Mouse (Mus musculus): ENCODE data around the gene Ptprc. TPM values are rescaled to one million over a fixed set of nuclear protein-coding genes. Genes with fewer than 3 reads are reported as not detected.

Ptprc gene
- polyA plus RNA-seq, 1 experiment = 15.1 TPM

DNA sequence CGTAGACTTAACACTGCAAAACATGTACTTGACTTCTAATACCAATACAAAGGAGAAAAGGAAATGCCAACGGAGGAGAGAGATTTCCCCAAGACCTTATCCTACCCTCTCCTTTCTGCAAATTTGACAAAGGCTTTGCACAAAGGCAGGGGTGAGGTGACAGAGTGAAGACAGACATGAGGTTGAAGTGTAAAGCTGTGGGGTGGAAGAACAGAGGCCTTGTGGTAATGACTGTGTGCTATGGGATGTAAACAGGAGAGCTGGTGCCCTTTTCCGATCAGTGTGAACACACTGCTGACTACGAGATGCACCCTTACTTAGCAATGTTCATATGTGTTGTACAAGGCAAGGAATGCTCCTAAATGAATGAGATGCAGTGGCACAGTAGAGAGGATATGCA lies 12.6 kb upstream of the Ptprc start:
- Histone ChIP-seq H3K36me3 (ENCODE audit: control insufficient read depth, insufficient read depth, low read length) (no peaks in the 10 kb centered on the region), H3K27ac (ENCODE audit: insufficient read depth, low read depth, low read length) (no peak overlapping the region), H3K27me3 (ENCODE audit: control insufficient read depth, insufficient read depth, low read length) (no peaks in the 10 kb centered on the region), H3K4me1 (ENCODE audit: control insufficient read depth, insufficient read depth, insufficient read length, low read length) (peaks cover 3% of the 10 kb centered on the region; the same call in 1 of the 2 replicates), H3K4me3 (ENCODE audit: low read depth, low read length) (no peak overlapping the region)
- TF ChIP-seq POLR2A (IDR thresholded peaks at IDR 0.05; ENCODE audit: low read depth, low read length) = no peak
- TF ChIP-seq CTCF (IDR thresholded peaks at IDR 0.05; ENCODE audit: extremely low read depth, insufficient read length, insufficient replicate concordance, low read depth, low read length) = no peak
- WGBS = 78% methylated on average over 4 of the region's 4 CpGs

DNA sequence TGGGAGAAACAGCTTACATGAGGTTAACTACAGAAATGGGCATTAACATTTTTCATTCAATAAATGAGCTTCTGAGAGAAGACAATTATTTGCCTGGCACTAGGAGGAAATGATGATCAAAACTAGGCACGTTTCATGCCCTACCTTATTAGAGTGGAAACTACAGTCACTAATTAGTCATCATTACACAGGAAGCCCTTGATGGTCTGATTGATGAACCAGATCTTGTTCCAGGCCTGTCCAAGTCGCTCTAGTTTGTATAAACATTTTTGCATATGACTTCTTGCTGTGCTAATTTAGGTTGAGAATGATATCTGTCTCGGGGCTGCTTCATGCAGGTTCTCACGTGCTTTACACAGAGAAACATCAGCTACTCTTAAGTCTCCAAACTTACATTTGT lies 10.4 kb upstream of the Ptprc start:
- Histone ChIP-seq H3K27me3 (ENCODE audit: control insufficient read depth, insufficient read depth, low read length) (no peaks in the 10 kb centered on the region), H3K27ac (ENCODE audit: insufficient read depth, low read depth, low read length) (no peak overlapping the region), H3K4me1 (ENCODE audit: control insufficient read depth, insufficient read depth, insufficient read length, low read length) (peaks cover 2% of the 10 kb centered on the region; the same call in 1 of the 2 replicates), H3K4me3 (ENCODE audit: low read depth, low read length) (no peak overlapping the region), H3K36me3 (ENCODE audit: control insufficient read depth, insufficient read depth, low read length) (no peaks in the 10 kb centered on the region)
- WGBS = 58% methylated on average over 4 of the region's 4 CpGs
- TF ChIP-seq CTCF (IDR thresholded peaks at IDR 0.05; ENCODE audit: extremely low read depth, insufficient read length, insufficient replicate concordance, low read depth, low read length) (no peak), POLR2A (IDR thresholded peaks at IDR 0.05; ENCODE audit: low read depth, low read length) (no peak)

DNA sequence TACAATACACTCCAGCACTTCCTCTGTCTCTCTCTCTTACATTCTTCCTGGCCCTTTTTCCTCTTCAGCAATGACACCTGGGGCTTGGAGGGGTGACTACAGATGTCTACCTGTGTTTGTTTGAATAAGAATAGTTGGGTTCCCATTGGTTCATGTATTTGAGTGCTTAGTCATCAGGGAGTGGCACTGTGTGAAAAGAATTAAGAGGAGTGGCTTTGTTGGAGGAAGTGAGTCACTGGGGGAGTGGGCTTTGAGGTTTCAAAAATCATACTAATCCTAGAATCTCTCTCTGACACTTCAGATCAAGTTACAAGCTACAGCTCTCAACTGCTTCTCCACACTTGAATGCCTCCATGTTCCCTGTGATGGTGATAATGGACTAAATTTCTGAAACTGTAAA lies 4.6 kb upstream of the Ptprc start:
- Histone ChIP-seq H3K4me1 (ENCODE audit: control insufficient read depth, insufficient read depth, insufficient read length, low read length) (no peaks in the 10 kb centered on the region), H3K36me3 (ENCODE audit: control insufficient read depth, insufficient read depth, low read length) (no peaks in the 10 kb centered on the region), H3K27me3 (ENCODE audit: control insufficient read depth, insufficient read depth, low read length) (no peaks in the 10 kb centered on the region), H3K27ac (ENCODE audit: insufficient read depth, low read depth, low read length) (no peak overlapping the region), H3K4me3 (ENCODE audit: low read depth, low read length) (no peak overlapping the region)
- TF ChIP-seq POLR2A (IDR thresholded peaks at IDR 0.05; ENCODE audit: low read depth, low read length) (no peak), CTCF (IDR thresholded peaks at IDR 0.05; ENCODE audit: extremely low read depth, insufficient read length, insufficient replicate concordance, low read depth, low read length) (no peak)

DNA sequence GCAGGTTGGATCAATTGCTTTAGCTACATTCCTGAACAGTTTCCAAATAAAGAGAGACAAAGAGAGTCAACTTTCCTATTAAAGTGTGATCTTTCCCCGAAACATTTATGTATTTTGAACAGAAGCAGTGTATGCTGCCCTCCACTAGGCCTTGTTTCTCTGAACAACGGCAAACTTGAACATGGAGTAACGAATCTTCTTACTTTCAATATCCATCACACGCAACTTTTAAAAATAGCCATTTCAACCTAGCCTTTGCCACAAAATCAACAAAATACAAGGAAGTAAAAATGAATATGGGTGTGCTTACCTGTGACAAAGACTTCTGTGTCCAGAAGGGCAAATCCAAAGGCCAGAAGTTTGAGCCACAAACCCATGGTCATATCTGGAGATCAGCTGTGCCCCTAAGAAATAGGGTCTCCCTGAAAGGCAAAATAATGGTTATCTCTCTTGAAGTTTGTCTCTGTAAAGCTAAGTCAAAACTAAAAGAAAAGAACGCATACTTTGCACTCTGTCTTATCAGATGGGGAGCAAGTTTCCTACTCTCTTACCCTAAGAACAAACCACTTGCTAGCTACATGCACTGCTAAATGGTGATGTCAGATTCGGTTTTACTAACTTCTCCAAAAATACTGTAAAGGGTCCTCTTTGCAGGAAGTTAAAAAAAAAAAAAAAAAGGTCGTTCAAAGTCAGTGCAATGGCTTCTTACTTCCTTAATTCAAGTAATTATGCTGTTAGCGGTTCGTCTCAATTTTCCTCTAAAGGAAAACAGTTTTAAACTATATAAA lies 609 bp downstream of the Ptprc start:
- no peak overlapping the region for H3K4me3 ChIP-seq (ENCODE audit: low read depth, low read length)
- TF ChIP-seq CTCF (IDR thresholded peaks at IDR 0.05; ENCODE audit: extremely low read depth, insufficient read length, insufficient replicate concordance, low read depth, low read length) = no peak
- TF ChIP-seq POLR2A (IDR thresholded peaks at IDR 0.05; ENCODE audit: low read depth, low read length) = no peak
- H3K36me3 ChIP-seq (ENCODE audit: control insufficient read depth, insufficient read depth, low read length) = 0 out of 2 replicates have a peak, but pooled peaks cover 2% of the 10 kb centered on the region
- peak overlapping the region; percentile 78 for H3K27ac ChIP-seq (ENCODE audit: insufficient read depth, low read depth, low read length)
- no peaks in the 10 kb centered on the region for H3K27me3 ChIP-seq (ENCODE audit: control insufficient read depth, insufficient read depth, low read length)
- WGBS = 65% methylated on average over 9 of the region's 9 CpGs
- H3K4me1 ChIP-seq (ENCODE audit: control insufficient read depth, insufficient read depth, insufficient read length, low read length) = no peaks in the 10 kb centered on the region

DNA sequence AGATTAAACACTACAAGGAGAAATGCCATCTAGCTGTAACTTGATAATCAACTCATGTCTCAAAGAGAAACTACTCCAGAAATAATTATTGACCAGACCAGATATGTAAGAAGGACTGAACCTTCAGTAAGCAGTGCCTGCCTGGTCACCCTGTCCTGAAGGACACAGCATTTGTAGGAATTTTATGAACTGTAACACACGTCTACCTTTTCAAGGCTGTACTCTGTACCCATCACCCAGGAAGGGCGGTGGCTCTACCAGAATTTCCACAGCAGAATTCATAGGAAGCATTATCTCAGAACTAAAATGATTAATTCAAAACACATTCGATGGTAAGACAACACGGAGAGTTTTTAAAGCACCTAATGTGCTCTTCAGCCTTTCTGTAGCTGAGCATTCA lies 1.4 kb downstream of the Ptprc start:
- no peaks in the 10 kb centered on the region for H3K4me1 ChIP-seq (ENCODE audit: control insufficient read depth, insufficient read depth, insufficient read length, low read length)
- TF ChIP-seq CTCF (IDR thresholded peaks at IDR 0.05; ENCODE audit: extremely low read depth, insufficient read length, insufficient replicate concordance, low read depth, low read length) = no peak
- TF ChIP-seq POLR2A (IDR thresholded peaks at IDR 0.05; ENCODE audit: low read depth, low read length) = no peak
- 0 out of 2 replicates have a peak, but pooled peaks cover 2% of the 10 kb centered on the region for H3K36me3 ChIP-seq (ENCODE audit: control insufficient read depth, insufficient read depth, low read length)
- H3K27ac ChIP-seq (ENCODE audit: insufficient read depth, low read depth, low read length) = peak overlapping the region; percentile 78
- H3K27me3 ChIP-seq (ENCODE audit: control insufficient read depth, insufficient read depth, low read length) = no peaks in the 10 kb centered on the region
- 64% methylated on average over 4 of the region's 4 CpGs for WGBS
- no peak overlapping the region for H3K4me3 ChIP-seq (ENCODE audit: low read depth, low read length)

DNA sequence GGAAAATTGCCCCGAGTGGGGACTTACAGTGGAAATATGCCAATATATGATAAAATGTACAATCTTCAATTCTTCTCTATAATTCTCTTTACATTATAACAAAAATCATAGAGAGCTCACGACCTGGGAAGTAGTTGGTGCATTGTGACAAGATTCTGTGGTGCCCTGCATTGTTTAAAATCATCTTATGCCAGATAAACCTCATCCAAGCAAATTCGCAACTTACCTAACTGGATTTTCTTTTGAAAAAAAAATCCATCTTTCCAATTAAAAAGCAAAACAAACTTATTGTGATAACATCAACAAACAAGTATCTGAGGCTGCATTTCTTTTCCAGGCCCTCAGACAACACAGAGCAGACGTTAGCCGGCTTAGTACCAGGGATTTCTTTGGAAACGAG lies 1.8 kb downstream of the Ptprc start:
- TF ChIP-seq POLR2A (IDR thresholded peaks at IDR 0.05; ENCODE audit: low read depth, low read length) (no peak), CTCF (IDR thresholded peaks at IDR 0.05; ENCODE audit: extremely low read depth, insufficient read length, insufficient replicate concordance, low read depth, low read length) (no peak)
- Histone ChIP-seq H3K27ac (ENCODE audit: insufficient read depth, low read depth, low read length) (peak overlapping the region; percentile 78; the same call in 1 of the 2 replicates), H3K36me3 (ENCODE audit: control insufficient read depth, insufficient read depth, low read length) (0 out of 2 replicates have a peak, but pooled peaks cover 2% of the 10 kb centered on the region), H3K4me3 (ENCODE audit: low read depth, low read length) (no peak overlapping the region), H3K4me1 (ENCODE audit: control insufficient read depth, insufficient read depth, insufficient read length, low read length) (no peaks in the 10 kb centered on the region), H3K27me3 (ENCODE audit: control insufficient read depth, insufficient read depth, low read length) (no peaks in the 10 kb centered on the region)
- 67% methylated on average over 6 of the region's 6 CpGs for WGBS

DNA sequence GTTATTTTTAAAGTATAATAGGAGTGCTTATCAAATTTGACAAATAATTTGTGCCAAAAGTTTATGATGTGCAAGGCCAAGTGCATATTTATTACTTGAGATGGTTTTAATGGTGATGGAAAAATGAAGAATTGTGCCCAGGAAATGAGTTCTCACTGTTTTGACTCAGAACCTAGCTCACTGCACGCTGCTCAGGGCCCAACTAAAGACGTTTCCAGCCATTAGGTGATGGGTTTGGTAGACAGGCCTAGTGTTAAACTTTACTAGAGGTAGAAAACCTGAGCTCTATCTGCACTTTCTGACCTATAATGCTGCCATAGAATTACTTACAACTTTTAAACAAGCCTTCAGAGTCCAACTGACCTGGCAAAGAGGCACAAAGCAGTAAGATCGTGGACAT lies 3.0 kb downstream of the Ptprc start:
- Histone ChIP-seq H3K36me3 (ENCODE audit: control insufficient read depth, insufficient read depth, low read length) (0 out of 2 replicates have a peak, but pooled peaks cover 2% of the 10 kb centered on the region), H3K4me3 (ENCODE audit: low read depth, low read length) (no peak overlapping the region), H3K27ac (ENCODE audit: insufficient read depth, low read depth, low read length) (no peak overlapping the region), H3K27me3 (ENCODE audit: control insufficient read depth, insufficient read depth, low read length) (no peaks in the 10 kb centered on the region), H3K4me1 (ENCODE audit: control insufficient read depth, insufficient read depth, insufficient read length, low read length) (no peaks in the 10 kb centered on the region)
- WGBS = 63% methylated on average over 3 of the region's 3 CpGs
- TF ChIP-seq CTCF (IDR thresholded peaks at IDR 0.05; ENCODE audit: extremely low read depth, insufficient read length, insufficient replicate concordance, low read depth, low read length) (no peak), POLR2A (IDR thresholded peaks at IDR 0.05; ENCODE audit: low read depth, low read length) (no peak)

All from small intestine, adult 2 months (tissue).